Mouse (Mus musculus) forebrain, embryonic 14.5 days (tissue): ENCODE data around the gene Gmfg. TPM values are rescaled to one million over a fixed set of nuclear protein-coding genes. Genes with fewer than 3 reads are reported as not detected.
A peak's percentile ranks its signal among the peaks of the same experiment; 100 is the strongest.

Experiments used
- ATAC-seq: fragments of 200-750 bp; cut with Nextera tagmentation; 2 replicates; pipeline ENCODE4 v1.8.0; 2017; ENCODE audit warnings: mild to moderate bottlenecking, moderate library complexity
- DNase-seq: peaks from one replicate; pipeline ENCODE4 v3.0.0-alpha.2; 2015; ENCODE audit warnings: low spot score
- H3K27ac ChIP-seq: fragments of 300-500 bp; sonication (generic); 2 replicates; pipeline ENCODE4 v1.5.1; 2014; ENCODE audit warnings: low read depth, mild to moderate bottlenecking, control low read depth, low read length, moderate library complexity
- H3K27me3 ChIP-seq: fragments of 300-500 bp; sonication (generic); replicated peaks from 2 replicates; pipeline ENCODE4 v1.6.1; 2014; ENCODE audit warnings: low read length, control low read depth, mixed read lengths; ENCODE audit not compliant: control insufficient read depth, insufficient read depth
- H3K36me3 ChIP-seq: fragments of 300-500 bp; sonication (generic); 2 replicates; pipeline ENCODE4 v1.6.1; 2014; ENCODE audit warnings: low read length, control low read depth; ENCODE audit not compliant: control insufficient read depth, insufficient read depth
- H3K4me1 ChIP-seq: fragments of 300-500 bp; sonication (generic); 2 replicates; pipeline ENCODE4 v1.6.1; 2014; ENCODE audit warnings: antibody characterized with exemption, low read length, control low read depth; ENCODE audit not compliant: control insufficient read depth, insufficient read depth
- H3K4me2 ChIP-seq: fragments of 300-500 bp; sonication (generic); 2 replicates; pipeline ENCODE4 v1.6.1; 2014; ENCODE audit warnings: mild to moderate bottlenecking, control low read depth, low read length
- H3K4me3 ChIP-seq: fragments of 300-500 bp; sonication (generic); 2 replicates; pipeline ENCODE4 v1.5.1; 2014; ENCODE audit warnings: low read depth, low read length, control low read depth
- H3K9ac ChIP-seq: fragments of 300-500 bp; sonication (generic); 2 replicates; pipeline ENCODE4 v1.6.1; 2014; ENCODE audit warnings: mild to moderate bottlenecking, low read length, control low read depth, moderate library complexity
- H3K9me3 ChIP-seq: fragments of 300-500 bp; sonication (generic); replicated peaks from 2 replicates; pipeline ENCODE4 v1.6.1; 2016; ENCODE audit warnings: low read length, control low read depth, mixed read lengths; ENCODE audit not compliant: control insufficient read depth
- WGBS: fragments of 180-500 bp; shearing (Covaris S2); extraction: QIAGEN DNeasy Blood & Tissue Kit; methylation state at CpG from one replicate; pipeline ENCODE4 v1.1.7; 2014; 5-methylcytosine and 5-hydroxymethylcytosine counted together
- polyA plus RNA-seq: library from polyadenylated mRNA; unstranded; fragments of >200 nt; fragmentation: Nextera tagmentation; extraction: Ambion mirVana; gene quantifications from 2 replicates; pipeline ENCODE4 v1.2.1, GENCODE M21; 2014

Gmfg gene
- polyA plus RNA-seq, 1 experiment from 2014 or later: 4.9 TPM

GRCm38 (mm10) chr7:28432252-28432651, 5.0 kb upstream of the Gmfg start:
- no peak overlapping the region for H3K4me2 ChIP-seq
- DNase-seq: no peak
- no peak overlapping the region for H3K9ac ChIP-seq
- H3K36me3 ChIP-seq: peaks cover 24% of the 10 kb centered on the region
- H3K9me3 ChIP-seq: no peaks in the 10 kb centered on the region
- no peak overlapping the region for H3K4me3 ChIP-seq
- no peak overlapping the region for H3K27ac ChIP-seq
- H3K27me3 ChIP-seq: no peaks in the 10 kb centered on the region
- WGBS: 96% methylated on average over 2 of the region's 2 CpGs
- ATAC-seq: no peak
- H3K4me1 ChIP-seq: peaks cover 11% of the 10 kb centered on the region

GRCm38 (mm10) chr7:28435660-28436259, 1.5 kb upstream of the Gmfg start:
- DNase-seq (peak; percentile 24), ATAC-seq (peak; percentile 35)
- Histone ChIP-seq H3K4me1 (peaks cover 11% of the 10 kb centered on the region), H3K9ac (peak overlapping the region; percentile 96), H3K4me3 (peak overlapping the region; percentile 82), H3K4me2 (peak overlapping the region; percentile 89), H3K27ac (peak overlapping the region; percentile 44; the same call in 1 of the 2 replicates), H3K27me3 (no peaks in the 10 kb centered on the region), H3K36me3 (peaks cover 23% of the 10 kb centered on the region; the same call in 1 of the 2 replicates), H3K9me3 (no peaks in the 10 kb centered on the region)
- under 1% methylated on average over 23 of the region's 70 CpGs for WGBS

- Histone ChIP-seq H3K4me3 (peak overlapping the region; percentile 82), H3K9me3 (no peaks in the 10 kb centered on the region), H3K4me2 (peak overlapping the region; percentile 53), H3K36me3 (peaks cover 21% of the 10 kb centered on the region; the same call in 1 of the 2 replicates), H3K4me1 (peaks cover 11% of the 10 kb centered on the region), H3K9ac (peak overlapping the region; percentile 96), H3K27ac (0 out of 2 replicates have a peak overlapping the region, but pooled peaks have one; percentile 44), H3K27me3 (no peaks in the 10 kb centered on the region)
- DNase-seq (peak; percentile 100), ATAC-seq (peak; percentile 98)
- WGBS: under 1% methylated on average over 51 of the region's 64 CpGs
Observed at GRCm38 (mm10) chr7:28436271-28436904, 859 bp upstream of the Gmfg start.

GRCm38 (mm10) chr7:28437964-28438363, 717 bp downstream of the Gmfg start:
- H3K9me3 ChIP-seq: no peaks in the 10 kb centered on the region
- no peak overlapping the region for H3K27ac ChIP-seq
- ATAC-seq: no peak
- H3K27me3 ChIP-seq: no peaks in the 10 kb centered on the region
- no peak overlapping the region for H3K4me2 ChIP-seq
- peaks cover 7% of the 10 kb centered on the region; the same call in 1 of the 2 replicates for H3K36me3 ChIP-seq
- H3K4me1 ChIP-seq: peaks cover 11% of the 10 kb centered on the region
- H3K4me3 ChIP-seq: no peak overlapping the region
- no peak for DNase-seq
- no peak overlapping the region for H3K9ac ChIP-seq

- DNase-seq (no peak), ATAC-seq (no peak)
- no peak overlapping the region for H3K4me3 ChIP-seq
- H3K9ac ChIP-seq: no peak overlapping the region
- H3K36me3 ChIP-seq: no peaks in the 10 kb centered on the region
- 91% methylated on average over 2 of the region's 2 CpGs for WGBS
- H3K9me3 ChIP-seq: no peaks in the 10 kb centered on the region
- H3K27ac ChIP-seq: no peak overlapping the region
- peaks cover 11% of the 10 kb centered on the region for H3K4me1 ChIP-seq
- H3K27me3 ChIP-seq: no peaks in the 10 kb centered on the region
- no peak overlapping the region for H3K4me2 ChIP-seq
Observed at GRCm38 (mm10) chr7:28438771-28439170, 1.5 kb downstream of the Gmfg start.

- Histone ChIP-seq H3K9ac (no peak overlapping the region), H3K4me2 (no peak overlapping the region), H3K4me1 (no peaks in the 10 kb centered on the region), H3K36me3 (no peaks in the 10 kb centered on the region), H3K27me3 (no peaks in the 10 kb centered on the region), H3K4me3 (no peak overlapping the region), H3K9me3 (no peaks in the 10 kb centered on the region), H3K27ac (no peak overlapping the region)
- 60% methylated on average over 2 of the region's 2 CpGs for WGBS
- ATAC-seq (no peak), DNase-seq (no peak)
Observed at GRCm38 (mm10) chr7:28440739-28441138, 3.5 kb downstream of the Gmfg start.

- Histone ChIP-seq H3K27me3 (no peaks in the 10 kb centered on the region), H3K36me3 (no peaks in the 10 kb centered on the region), H3K27ac (no peak overlapping the region), H3K4me1 (no peaks in the 10 kb centered on the region), H3K4me3 (no peak overlapping the region), H3K9ac (no peak overlapping the region), H3K9me3 (no peaks in the 10 kb centered on the region), H3K4me2 (no peak overlapping the region)
- no peak for ATAC-seq
- 90% methylated on average over 11 of the region's 14 CpGs for WGBS
- no peak for DNase-seq
Observed at GRCm38 (mm10) chr7:28441776-28442485, 4.7 kb downstream of the Gmfg start.

GRCm38 (mm10) chr7:28442688-28443087, 5.4 kb downstream of the Gmfg start:
- ATAC-seq (no peak), DNase-seq (no peak)
- Histone ChIP-seq H3K27me3 (no peaks in the 10 kb centered on the region), H3K27ac (no peak overlapping the region), H3K4me3 (no peak overlapping the region), H3K4me2 (no peak overlapping the region), H3K36me3 (no peaks in the 10 kb centered on the region), H3K9ac (no peak overlapping the region), H3K9me3 (no peaks in the 10 kb centered on the region), H3K4me1 (no peaks in the 10 kb centered on the region)
- WGBS: 50% methylated on average over 4 of the region's 4 CpGs
